Mouse (Mus musculus) layer of hippocampus, adult 2 months (tissue): ENCODE results near the gene Mn1. TPM values are rescaled to one million over a fixed set of nuclear protein-coding genes. Genes with fewer than 3 reads are reported as not detected.

Experiments
- DNase-seq, 2 experiments: peaks; one replicate each; pipeline ENCODE4 v3.0.0; 2022; ENCODE audit warnings: low spot score in 2 of 2
- H3K27ac ChIP-seq: fragments of 200-600 bp; 2 replicates; pipeline ENCODE4 v1.8.1; 2022
- H3K4me3 ChIP-seq: fragments of 200-600 bp; 2 replicates; pipeline ENCODE4 v1.8.1; 2022; ENCODE audit warnings: mild to moderate bottlenecking
- CTCF ChIP-seq: fragments of 200-600 bp; conservative IDR thresholded peaks from 2 replicates; pipeline ENCODE4 v1.8.1; 2022; ENCODE audit warnings: antibody characterized with exemption, mild to moderate bottlenecking, moderate library complexity
- total RNA-seq, 2 experiments: library from RNA; stranded (reverse); gene quantifications; 2 replicates each; pipeline ENCODE4 v1.2.3; 2021

Gene Mn1
- total RNA-seq, 2 experiments from 2014 or later = 38.4 to 45.6 TPM

DNA sequence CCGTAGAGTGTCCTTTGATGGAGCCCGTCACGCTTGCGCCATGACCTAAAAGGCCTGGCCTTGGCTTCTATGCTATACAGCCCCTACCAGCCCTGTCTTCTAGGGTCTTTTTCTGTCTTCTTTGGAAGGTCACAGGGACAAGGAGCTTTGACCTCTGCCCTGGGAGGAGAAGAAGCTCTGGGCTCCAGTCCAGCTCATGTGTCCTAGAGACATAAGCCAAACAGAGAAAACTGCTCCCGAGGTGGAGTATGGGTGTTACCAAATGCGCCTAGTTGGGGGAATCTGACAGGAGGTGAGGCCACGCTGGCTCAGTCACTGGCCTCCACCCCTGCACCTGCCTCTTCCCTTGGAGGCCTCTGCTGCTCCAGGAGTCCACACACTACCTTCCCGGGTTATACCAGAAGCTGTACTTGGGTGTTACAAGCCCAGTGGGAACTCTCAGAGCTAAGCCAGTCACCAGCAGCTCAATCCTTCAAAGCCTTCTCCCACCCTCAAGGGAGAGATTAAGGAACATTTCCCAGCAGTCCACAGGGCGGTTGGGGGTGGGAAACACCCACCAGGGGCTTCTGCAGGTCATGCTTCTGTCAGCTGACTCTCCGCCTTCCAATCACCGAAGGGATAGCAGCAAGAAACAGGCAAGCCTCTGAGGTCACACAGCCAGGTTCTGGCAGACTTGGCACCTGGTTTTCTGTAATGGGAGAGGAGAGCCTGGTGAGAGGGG is 25.1 kb downstream of the Mn1 start:
- no peak for TF ChIP-seq CTCF
- no peak for DNase-seq
- Histone ChIP-seq H3K27ac (no peak overlapping the region), H3K4me3 (no peak overlapping the region)

DNA sequence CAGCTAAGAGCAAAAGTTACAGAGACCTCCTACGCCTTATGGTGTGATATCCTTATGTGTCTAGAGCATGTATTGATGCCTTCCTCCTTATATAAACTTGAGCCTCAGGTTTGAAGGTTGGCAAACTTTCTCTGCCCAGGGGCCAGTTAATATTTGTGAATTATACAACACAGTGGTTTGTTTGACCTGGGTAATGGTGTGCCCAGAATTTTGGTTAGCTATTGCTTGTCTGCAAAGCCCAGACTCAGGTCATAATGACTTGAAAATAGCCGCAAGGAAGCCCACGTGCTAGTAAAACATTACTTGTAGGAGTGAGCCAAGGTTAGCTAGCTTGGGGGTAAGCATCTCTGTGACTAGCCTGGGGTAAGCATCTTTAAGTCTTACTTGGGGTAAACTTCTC is 26.5 kb downstream of the Mn1 start:
- Histone ChIP-seq H3K27ac (no peak overlapping the region), H3K4me3 (no peak overlapping the region)
- TF ChIP-seq CTCF = no peak
- DNase-seq = no peak

DNA sequence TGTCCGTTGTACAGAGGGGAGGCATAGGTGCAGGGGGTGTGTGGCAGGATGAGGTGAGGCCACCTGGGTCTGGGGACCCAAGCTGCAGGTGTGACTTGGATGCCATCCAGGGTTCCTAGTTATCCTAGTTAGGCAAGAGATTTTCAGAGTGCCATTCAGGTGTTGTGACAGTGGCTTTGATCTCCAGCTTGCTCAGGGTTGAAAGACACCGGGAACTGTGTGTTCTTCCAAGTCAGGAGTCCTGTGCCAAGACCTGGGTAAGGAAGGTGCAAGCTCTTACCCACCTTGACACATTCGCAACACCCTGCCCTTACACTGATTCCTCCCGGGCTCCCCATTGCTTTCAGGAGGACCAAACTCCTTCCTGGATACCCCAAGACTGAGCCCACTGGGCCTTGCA is 27.2 kb downstream of the Mn1 start:
- Histone ChIP-seq H3K4me3 (no peak overlapping the region), H3K27ac (no peak overlapping the region)
- no peak for DNase-seq
- TF ChIP-seq CTCF = no peak

DNA sequence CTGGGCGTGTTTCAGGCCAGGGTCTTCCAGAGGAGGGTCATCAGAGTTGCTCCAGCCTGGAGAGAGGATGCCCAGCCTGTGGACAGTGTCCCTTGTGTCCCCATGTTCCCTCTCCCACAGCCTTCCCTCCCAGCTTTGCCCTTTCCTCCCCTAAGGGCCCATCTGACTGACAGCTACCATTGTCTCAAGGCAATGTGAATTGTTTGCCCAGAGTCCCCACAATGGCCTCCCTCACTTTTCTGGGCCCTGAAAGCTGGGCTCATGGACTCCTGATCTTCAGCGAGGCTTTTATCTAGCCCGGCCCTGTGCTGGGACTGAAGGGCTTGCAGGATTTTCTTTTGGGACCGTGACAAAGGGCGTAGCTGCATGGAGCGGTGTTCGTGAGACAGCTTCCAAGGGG is 29.5 kb downstream of the Mn1 start:
- DNase-seq = no peak
- no peak overlapping the region for H3K4me3 ChIP-seq
- TF ChIP-seq CTCF = no peak
- H3K27ac ChIP-seq = no peak overlapping the region

DNA sequence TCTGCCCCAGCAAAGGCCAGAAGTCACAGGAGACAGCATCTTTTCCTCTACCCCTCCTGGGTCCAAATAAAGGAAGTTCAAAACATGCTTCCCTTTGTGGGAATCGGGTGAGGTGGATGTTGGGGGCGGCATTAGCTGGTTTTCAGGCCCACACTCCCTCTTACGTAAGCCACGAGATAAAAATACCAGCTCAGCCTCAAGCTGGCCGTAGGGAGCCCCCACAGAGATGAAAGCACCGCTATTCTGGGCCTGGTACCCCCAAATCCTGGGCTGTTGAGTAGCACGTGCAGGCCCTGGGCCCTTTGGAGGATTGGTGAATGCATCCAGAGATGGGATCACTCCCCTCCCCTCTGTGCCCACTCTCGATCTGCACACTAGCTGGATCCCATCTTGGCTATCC is 32.5 kb downstream of the Mn1 start:
- H3K4me3 ChIP-seq = no peak overlapping the region
- TF ChIP-seq CTCF = no peak
- peak; percentile 33 to 58 for DNase-seq
- peak overlapping the region; percentile 63 for H3K27ac ChIP-seq

DNA sequence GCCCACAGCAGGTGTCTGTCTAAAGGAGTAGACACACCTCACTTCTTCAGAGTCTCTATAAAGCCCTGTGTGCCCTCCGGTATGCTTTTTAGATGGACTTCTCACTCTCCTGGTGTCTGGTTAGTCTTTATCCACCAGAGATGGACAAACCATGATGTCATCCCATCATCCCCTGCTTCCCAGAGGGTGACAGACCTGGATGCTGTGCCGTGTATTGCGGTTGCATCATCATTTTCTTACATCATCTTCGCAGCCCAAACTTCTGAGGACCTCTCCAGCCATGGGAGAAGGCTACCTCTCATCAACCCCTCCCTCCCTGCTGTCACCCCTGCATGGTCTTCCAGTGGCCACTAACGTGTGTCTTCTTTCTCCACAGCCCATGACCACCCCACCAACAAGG is 37.1 kb downstream of the Mn1 start:
- Histone ChIP-seq H3K27ac (no peak overlapping the region), H3K4me3 (no peak overlapping the region)
- DNase-seq = no peak
- TF ChIP-seq CTCF = no peak

DNA sequence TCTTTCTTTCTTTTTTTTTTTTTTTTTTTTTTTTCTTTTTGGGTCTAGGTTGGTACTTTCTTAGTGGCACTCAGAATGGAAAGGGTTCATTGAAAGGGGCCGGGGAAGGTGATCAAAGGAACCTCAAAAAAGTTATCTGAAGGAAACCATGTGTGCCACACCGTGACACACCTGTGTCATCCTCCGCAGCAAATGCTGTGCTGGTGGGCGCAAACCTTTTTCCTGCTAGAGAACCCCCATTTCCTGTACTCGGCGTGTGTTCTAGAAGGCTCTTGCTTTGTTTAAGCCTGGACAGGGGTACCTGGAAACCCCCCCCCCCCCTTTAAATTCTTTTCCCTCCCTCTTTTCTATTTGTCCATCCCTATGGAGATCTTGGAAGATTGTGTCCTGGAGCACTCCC is 37.7 kb downstream of the Mn1 start:
- Histone ChIP-seq H3K4me3 (no peak overlapping the region), H3K27ac (no peak overlapping the region)
- no peak for TF ChIP-seq CTCF
- no peak for DNase-seq

DNA sequence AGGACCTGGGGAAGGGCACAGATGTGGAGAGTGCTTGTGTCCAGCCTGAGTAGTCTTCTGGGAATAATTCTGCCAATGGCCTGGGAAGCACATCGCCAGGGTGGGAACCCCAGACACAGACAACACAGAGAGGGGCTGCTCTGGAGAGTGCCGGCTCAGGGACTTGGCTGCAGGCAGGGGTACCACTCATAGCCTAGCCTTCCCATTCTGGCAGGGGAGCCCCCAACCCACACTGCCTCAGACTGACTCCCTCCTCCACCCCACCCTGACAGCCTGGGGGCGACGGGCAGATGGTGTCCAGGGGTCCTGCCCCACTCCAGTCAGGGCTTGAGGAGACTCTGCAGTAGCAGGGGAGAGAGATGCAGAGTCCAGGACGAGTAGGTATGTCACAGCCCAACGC is 41.5 kb downstream of the Mn1 start:
- Histone ChIP-seq H3K27ac (no peak overlapping the region), H3K4me3 (no peak overlapping the region)
- no peak for TF ChIP-seq CTCF
- no peak for DNase-seq

DNA sequence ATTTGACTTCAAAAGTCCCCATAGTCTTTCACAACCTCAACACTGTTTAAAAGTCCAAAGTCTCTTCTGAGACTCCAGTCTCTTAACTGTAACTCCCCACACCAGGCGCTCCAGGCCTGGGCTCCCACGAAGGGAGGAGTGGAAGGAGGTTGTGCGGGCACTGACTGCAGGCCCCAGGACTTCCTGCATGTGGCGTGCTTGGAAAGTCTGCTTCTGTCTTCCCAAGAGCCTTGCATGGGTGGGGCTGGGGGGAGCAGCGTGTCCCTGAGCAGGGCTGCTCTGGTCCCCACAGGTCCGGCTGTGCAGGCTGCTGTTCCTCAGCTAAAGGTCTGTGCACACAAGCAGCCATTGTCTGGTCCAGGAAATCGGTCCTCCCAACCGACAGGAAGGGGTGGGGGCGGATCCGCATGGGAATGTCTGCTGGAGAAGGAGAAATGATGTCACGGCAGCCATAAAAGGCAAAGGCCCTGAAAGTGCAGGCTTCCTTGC is 48.7 kb downstream of the Mn1 start:
- peak in 1 of 2 experiments; percentile 23 for DNase-seq
- peak; percentile 18 for TF ChIP-seq CTCF
- Histone ChIP-seq H3K4me3 (no peak overlapping the region), H3K27ac (0 out of 2 replicates have a peak overlapping the region, but pooled peaks have one; percentile 7)

DNA sequence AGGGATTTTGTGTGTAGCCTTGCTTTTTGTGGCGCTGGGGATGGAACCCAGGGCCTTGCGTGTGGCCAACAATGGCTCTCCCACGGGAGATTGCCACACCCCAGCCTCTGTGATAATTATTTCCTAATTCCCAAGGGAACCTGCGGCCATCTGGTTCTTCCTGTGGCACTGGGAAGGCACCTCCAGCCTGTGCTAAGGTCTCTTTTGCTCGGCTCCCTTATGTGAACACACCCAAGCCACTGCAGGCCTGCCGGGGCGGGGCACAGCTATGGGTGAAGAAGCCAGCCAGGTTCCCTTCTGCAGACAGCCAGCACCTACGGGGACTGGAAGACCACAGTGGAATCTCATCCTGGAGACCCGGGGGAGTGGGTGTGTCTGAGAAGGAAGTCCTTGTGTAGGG is 49.3 kb downstream of the Mn1 start:
- Histone ChIP-seq H3K4me3 (no peak overlapping the region), H3K27ac (no peak overlapping the region)
- TF ChIP-seq CTCF = no peak
- DNase-seq = no peak

DNA sequence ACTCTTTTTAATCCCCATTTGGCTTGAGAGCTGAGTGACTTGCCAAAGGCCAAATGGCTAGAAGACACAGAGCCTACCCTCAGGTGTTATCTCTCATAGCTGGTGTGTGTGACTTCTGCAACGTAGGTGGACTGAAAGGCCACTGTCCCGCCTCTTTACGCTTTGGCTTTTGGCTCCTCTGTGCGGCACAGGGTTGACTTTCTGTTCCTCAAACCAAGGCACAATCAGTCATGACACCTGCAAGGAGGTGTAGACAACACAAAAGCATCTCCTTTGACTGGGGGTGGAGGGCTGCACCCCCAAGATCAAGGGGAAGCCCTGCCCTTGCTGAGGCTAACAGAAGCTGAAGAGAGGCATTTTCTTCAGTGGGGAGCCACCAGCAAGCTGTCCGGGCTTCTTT is 50.5 kb downstream of the Mn1 start:
- DNase-seq = no peak
- no peak overlapping the region for H3K4me3 ChIP-seq
- no peak for TF ChIP-seq CTCF
- H3K27ac ChIP-seq = no peak overlapping the region

DNA sequence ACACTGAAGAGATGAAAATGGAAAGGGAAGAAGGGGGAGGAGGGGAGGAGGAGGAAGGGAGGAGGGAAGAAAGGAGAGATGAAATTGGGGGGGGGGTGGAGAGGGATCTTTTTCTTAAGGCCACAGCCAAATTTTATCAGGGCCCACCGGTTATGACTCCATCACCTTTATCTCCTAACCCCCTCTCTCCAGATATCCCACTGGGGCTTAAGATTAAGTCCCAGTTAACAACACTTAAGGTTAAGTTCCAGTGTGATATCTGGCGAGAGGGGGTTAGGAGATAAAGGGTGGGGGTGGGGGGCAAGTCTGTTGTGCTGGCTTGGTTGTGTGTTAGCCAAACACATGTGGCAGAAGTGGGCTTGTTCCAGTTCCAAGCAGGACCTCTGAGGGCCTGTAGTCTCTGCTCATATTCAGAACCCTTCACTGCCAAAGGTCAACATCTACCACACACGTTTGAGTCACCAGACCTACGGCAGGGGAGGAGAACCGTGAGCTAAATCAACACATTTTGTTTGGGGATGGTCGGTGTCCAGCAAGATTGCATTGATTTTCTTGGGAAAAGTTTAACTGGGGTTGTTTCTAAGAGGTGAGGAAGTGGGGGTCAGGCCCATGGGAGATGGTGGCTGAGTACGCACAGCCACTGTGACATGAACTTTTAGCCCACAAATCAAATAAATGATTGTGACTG is 52.2 kb downstream of the Mn1 start:
- no peak for TF ChIP-seq CTCF
- DNase-seq = no peak
- no peak overlapping the region for H3K27ac ChIP-seq
- H3K4me3 ChIP-seq = no peak overlapping the region

DNA sequence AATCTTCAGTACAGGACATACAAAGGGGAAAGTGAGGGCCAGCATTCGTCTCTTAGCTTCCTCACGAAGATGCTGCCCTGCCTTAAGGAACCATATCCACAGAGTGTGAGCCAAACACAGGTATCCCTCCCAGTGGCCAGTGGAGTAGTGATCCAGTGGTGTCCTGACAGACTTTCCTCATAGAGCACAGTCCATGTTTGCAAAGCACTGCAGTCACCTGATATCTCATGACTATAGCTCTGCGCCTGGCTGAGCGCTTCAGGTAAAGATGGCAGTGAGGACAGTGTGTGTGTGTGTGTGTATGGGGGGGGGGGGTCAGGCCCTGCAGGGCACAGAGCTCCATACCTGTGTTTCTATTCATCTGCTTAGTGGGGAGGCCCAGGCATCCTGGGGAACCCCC is 53.7 kb downstream of the Mn1 start:
- no peak for TF ChIP-seq CTCF
- Histone ChIP-seq H3K4me3 (no peak overlapping the region), H3K27ac (no peak overlapping the region)
- no peak for DNase-seq

DNA sequence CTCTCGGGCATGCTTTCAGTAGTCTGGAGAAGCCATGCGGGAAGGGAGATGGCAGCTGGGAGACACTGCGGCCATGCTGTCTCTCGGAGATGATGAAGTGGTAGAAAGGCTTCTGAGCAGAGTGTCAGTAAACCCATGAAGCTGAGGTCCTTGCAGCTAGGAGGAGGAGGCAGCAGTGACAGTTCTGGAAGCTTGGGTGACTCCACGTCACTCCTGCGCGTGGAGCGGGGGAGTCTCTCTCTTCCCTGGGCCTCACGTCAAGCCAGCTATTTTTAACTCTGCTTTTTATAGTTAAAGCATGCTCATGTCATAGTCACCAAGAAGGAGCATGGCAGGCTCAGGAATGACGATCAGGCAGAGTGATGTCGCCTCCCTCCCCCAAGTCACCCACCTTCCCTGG is 56.3 kb downstream of the Mn1 start:
- no peak for TF ChIP-seq CTCF
- Histone ChIP-seq H3K27ac (peak overlapping the region; percentile 68), H3K4me3 (no peak overlapping the region)
- DNase-seq = peak; percentile 72 to 81
